Mouse (Mus musculus) kidney, embryonic 16.5 days (tissue): ENCODE results near the gene Rpf2. TPM values are rescaled to one million over a fixed set of nuclear protein-coding genes. Genes with fewer than 3 reads are reported as not detected.

Experiments used
- ATAC-seq: fragments of 200-750 bp; cut with Nextera tagmentation; 2 replicates; pipeline ENCODE4 v1.8.0; 2017; ENCODE audit warnings: moderate TSS enrichment; ENCODE audit not compliant: low FRiP score, low TSS enrichment
- H3K27ac ChIP-seq: fragments of 300-500 bp; sonication (generic); 2 replicates; pipeline ENCODE4 v1.5.1; 2014; ENCODE audit warnings: low read length
- H3K27me3 ChIP-seq: fragments of 300-500 bp; sonication (generic); 2 replicates; pipeline ENCODE4 v1.6.1; 2014; ENCODE audit warnings: low read length, control low read depth, mixed read lengths; ENCODE audit not compliant: insufficient read depth
- H3K36me3 ChIP-seq: fragments of 300-500 bp; sonication (generic); 2 replicates; pipeline ENCODE4 v1.6.1; 2014; ENCODE audit warnings: low read length, control low read depth, mixed read lengths; ENCODE audit not compliant: insufficient read depth
- H3K4me1 ChIP-seq: fragments of 300-500 bp; sonication (generic); 2 replicates; pipeline ENCODE4 v1.6.1; 2014; ENCODE audit warnings: low read length, control low read depth, mixed read lengths; ENCODE audit not compliant: insufficient read depth
- H3K4me2 ChIP-seq: fragments of 300-500 bp; sonication (generic); replicated peaks from 2 replicates; pipeline ENCODE4 v1.6.1; 2014; ENCODE audit warnings: low read depth, low read length
- H3K4me3 ChIP-seq: fragments of 300-500 bp; sonication (generic); 2 replicates; pipeline ENCODE4 v1.5.1; 2014; ENCODE audit warnings: mild to moderate bottlenecking, low read length
- H3K9ac ChIP-seq: fragments of 300-500 bp; sonication (generic); replicated peaks from 2 replicates; pipeline ENCODE4 v1.6.1; 2014; ENCODE audit warnings: low read length
- H3K9me3 ChIP-seq: fragments of 300-500 bp; sonication (generic); 2 replicates; pipeline ENCODE4 v1.6.1; 2016; ENCODE audit warnings: low read length, control low read depth
- WGBS: fragments of 180-500 bp; shearing (Covaris S2); extraction: QIAGEN DNeasy Blood & Tissue Kit; methylation state at CpG from one replicate; pipeline ENCODE4 v1.1.7; 2014; 5-methylcytosine and 5-hydroxymethylcytosine counted together
- polyA plus RNA-seq: library from polyadenylated mRNA; unstranded; fragments of >200 nt; fragmentation: Nextera tagmentation; extraction: Ambion mirVana; gene quantifications from 2 replicates; pipeline ENCODE4 v1.2.1, GENCODE M21; 2015

Rpf2 gene
- polyA plus RNA-seq, 1 experiment from 2014 or later = 71.0 TPM

DNA sequence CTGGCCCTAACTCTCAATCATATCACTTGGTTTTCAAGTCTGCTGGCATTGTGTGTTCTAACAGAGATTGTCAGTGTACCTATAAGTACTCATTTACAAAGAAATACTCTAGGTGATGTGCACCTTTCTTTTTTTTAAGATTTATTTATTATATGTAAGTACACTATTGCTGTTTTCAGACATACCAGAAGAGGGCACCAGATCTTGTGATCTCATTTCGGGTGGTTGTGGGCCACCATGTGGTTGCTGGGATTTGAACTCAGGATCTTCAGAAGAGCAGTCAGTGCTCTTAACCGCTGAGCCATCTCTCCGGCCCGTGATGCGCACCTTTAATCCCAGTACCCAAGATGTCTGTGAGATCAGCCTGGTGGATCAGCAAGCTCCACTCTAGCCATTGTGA, 67.7 kb downstream of the Rpf2 start:
- Histone ChIP-seq H3K9ac (no peak overlapping the region), H3K4me2 (no peak overlapping the region), H3K4me3 (no peak overlapping the region), H3K36me3 (no peaks in the 10 kb centered on the region), H3K27ac (no peak overlapping the region), H3K27me3 (no peaks in the 10 kb centered on the region), H3K4me1 (no peaks in the 10 kb centered on the region), H3K9me3 (no peaks in the 10 kb centered on the region)
- WGBS = 97% methylated on average over 5 of the region's 5 CpGs
- ATAC-seq = no peak

DNA sequence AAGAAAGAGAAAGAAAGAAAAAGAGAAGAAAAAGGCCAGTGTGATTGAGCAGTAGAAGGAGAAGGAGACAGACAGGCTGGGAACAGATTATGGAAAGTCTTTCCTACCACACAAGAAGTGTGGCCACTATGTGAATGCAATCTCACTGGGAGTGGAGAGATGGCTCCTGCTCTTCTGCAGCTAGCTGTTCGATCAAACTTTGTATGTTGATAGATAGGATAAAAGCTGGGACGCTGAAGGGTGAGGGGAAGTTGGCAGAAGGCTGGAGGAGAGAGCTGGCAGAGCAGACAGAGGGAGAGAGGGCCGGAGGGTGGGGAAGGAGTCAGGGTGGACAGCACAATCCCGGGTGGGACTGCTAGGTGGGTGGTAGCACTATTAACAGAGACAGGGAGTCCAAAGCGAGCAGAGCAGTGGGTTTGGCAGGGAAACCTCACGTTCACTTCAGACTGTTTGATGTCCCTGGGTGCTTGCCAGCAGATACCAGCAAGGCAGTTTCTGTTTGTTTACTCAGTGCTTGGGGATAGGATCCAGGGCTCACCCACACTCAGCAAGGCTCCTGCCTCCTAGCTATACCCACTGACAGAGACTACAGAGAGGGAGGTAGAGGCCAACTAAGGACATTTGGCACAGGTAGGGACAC, 69.4 kb downstream of the Rpf2 start:
- H3K36me3 ChIP-seq = no peaks in the 10 kb centered on the region

More for the DNA sequence above, 69.4 kb downstream of the Rpf2 start:
- no peak overlapping the region for H3K4me3 ChIP-seq
- H3K4me1 ChIP-seq = no peaks in the 10 kb centered on the region
- no peak overlapping the region for H3K27ac ChIP-seq
- H3K27me3 ChIP-seq = no peaks in the 10 kb centered on the region
- no peak for ATAC-seq
- no peak overlapping the region for H3K9ac ChIP-seq
- 48% methylated on average over 6 of the region's 6 CpGs for WGBS
- H3K4me2 ChIP-seq = no peak overlapping the region
- no peaks in the 10 kb centered on the region for H3K9me3 ChIP-seq

Other genes with a start within 250 kb of the Rpf2 start
- 9.0 and 12.0 TPM in 2 replicates for gene Mfsd4b1, start 221.8 kb downstream of the Rpf2 start, polyA plus RNA-seq
- 9.6 and 10.3 TPM in 2 replicates for gene Slc16a10, start 104.8 kb downstream of the Rpf2 start, polyA plus RNA-seq
- gene Gtf3c6, start 11.1 kb upstream of the Rpf2 start, polyA plus RNA-seq = 103 and 106 TPM in 2 replicates
- gene Amd1, start 55.1 kb upstream of the Rpf2 start, polyA plus RNA-seq = 53.1 and 57.7 TPM in 2 replicates
- 9.5 and 10.1 TPM in 2 replicates for gene Cdk19, start 92.5 kb upstream of the Rpf2 start, polyA plus RNA-seq